Mouse (Mus musculus) liver, postnatal 0 days (tissue): ENCODE results near the gene Serpinb6a.

Source experiments
- CTCF ChIP-seq: sonication (generic); IDR thresholded peaks from 2 replicates; pipeline ENCODE4 v1.5.1; 2016; ENCODE audit warnings: antibody characterized with exemption, low read depth
- EP300 ChIP-seq: IDR thresholded peaks from 2 replicates; pipeline ENCODE4 v1.6.1; 2016; ENCODE audit warnings: antibody characterized with exemption, low read depth, mild to moderate bottlenecking

DNA sequence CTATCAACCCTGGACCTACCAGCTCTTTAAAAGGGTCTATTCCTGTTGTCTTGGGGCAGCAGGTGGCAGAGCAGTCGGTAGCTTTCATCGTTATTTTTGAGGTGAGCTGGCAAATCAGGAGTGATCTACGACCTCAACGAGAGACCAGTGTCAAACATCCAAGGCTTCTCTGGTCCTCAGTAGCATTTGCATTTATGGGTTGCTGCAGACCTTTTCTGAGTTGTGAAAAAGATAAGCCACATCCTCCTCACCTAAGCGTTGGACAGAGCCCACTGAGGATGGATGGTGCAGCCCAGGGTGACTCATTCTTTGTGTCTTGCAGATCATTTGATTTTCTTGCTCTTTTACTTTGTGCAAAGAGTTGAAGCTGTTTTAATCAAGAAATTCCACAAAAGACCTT, 464 bp upstream of the Serpinb6a start:
- 0 out of 2 replicates have a peak, but pooled peaks have one; percentile 0 for TF ChIP-seq CTCF
- TF ChIP-seq EP300: no peak
